Mouse (Mus musculus) spleen, embryonic (tissue): ENCODE measurements at regions not wholly inside any gene's neighbourhood (a gene's known extent, or its start where the extent isn't known, plus 50 kb on each side); places are given as distances from the start of the nearest gene placed in this dataset.

Experiments used
- CTCF ChIA-PET: fragments of 350-600 bp; sonication (Branson Sonifier 250); formaldehyde crosslinking; loops from one replicate; lab custom pipeline; 2022; lab: Charles Lee

- CTCF ChIA-PET: no interaction called here
Measured at GRCm38 (mm10) chr5:111944273-111944971, 210.7 kb downstream of the Gm26897 start.

DNA sequence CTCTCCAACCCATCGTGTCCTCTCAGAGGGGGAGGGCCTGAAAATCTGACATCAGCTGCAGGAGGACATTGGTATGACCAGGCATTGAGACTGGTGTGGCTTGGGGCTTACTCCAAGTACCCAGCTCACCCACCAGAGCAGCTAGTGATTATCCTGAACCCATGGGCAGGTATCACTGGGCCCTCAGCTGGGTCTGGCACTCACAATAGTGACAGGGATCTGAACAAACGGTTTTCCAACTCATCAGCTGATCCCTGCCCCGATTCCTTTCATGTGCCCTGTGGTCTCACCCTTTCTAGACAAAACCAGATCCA is 211.2 kb downstream of the Gm26897 start:
- CTCF ChIA-PET: interaction anchor here (0.6 kb wide), 1 partner anchor 268 kb away, joined by 3 read pairs; no protein-coding TSS in a partner anchor

DNA sequence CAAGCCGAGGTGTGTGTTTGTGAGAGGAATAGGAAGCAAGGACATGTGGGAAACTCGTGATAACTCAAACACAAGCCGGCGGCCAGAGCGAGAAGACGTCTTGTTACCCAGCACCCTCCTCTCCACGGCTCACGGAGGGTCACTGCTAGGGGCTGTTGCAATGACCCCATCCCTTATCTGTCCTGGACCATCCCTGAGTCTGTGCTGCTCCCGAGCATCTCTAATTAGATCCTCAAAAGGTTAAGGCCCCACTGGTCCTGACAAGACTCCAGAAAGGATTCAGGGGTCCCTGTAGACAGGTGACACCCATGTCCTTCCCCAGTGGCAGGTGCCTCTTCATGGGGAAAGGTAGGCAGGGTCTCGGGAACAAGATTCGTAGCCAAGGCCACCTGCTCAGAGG is 212.6 kb downstream of the Gm26897 start:
- CTCF ChIA-PET: no interaction called here

DNA sequence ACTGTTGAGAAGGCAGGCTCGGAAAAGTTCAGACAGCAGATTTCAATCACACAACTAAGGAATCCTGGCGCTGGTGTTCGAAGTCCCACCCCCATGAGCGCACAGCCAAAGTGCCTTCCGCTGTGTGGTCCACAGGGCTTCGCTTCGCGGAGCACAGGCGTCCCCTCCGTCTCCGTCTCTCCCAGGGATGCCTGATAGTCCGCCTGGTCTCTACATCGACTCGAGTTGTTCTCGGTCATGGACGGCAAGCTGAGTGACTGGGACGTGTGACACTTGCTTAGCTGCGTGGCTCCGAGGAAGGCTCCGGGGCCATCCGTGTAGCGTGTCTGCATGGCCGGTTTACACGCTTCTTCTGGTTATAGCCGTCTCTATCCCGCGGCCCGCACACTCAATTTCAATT is 224.0 kb downstream of the Gm26897 start:
- CTCF ChIA-PET: no interaction called here

DNA sequence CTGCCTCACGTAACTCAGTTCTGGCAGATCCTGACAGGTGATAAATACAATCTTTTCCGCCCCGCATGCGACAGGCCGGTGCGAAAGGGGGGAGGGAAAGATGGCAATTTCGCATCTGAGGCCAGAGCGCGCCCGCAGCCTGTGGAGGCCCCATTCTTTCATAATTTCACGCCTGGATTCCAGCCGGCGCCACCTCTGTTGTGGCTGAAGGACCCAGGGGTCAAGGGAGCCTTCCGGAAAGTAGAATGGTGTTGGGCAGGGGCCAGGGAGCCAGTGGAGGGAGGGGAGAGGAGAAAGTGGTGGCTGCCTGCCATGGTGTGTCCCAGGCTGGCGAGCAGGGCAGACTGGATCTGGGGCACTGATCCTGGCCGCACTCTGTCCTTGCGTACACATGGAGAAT is 224.5 kb downstream of the Gm26897 start:
- CTCF ChIA-PET: no interaction called here

GRCm38 (mm10) chr5:111965311-111965710 is 231.6 kb downstream of the Gm26897 start:
- CTCF ChIA-PET: no interaction called here

DNA sequence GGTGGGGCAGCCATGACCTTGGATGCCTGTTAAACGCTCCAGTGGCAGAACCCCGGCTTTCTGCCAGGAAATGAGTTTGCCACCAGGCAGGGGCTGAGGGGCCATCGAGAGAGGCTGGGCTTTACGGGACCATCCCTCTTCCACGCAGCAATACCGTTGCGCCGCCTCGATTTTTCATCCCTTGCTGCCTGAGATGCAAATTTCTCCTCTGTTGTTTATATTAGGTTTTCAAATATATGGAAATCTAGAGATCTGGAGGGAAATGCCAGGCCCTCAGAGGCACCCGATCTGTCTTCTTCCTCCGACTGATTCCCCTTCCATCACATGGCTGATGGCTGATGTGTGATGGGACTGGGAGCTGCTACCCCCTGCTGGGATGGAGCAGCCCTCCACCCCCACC is 234.4 kb downstream of the Gm26897 start:
- CTCF ChIA-PET: no interaction called here

DNA sequence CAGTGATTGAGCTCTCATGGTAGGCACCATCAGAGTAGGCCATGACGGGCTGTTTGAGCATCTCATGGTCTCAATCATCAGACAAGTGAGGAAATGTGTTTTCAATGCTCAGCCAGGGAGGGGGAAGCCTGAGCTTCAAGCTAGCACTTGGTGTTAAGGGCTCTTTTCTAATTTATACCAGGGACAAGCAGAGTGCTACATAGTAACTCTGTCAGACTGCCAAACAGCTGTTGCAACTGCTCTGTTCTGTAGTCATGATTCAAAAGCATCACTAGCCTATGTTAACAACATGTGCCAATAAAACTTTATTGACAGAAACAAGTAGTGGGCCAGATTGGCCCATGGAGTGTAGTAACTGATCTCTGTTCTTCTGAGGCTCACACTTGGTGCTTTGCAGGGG is 235.0 kb downstream of the Gm26897 start:
- CTCF ChIA-PET: no interaction called here

GRCm38 (mm10) chr5:111971193-111971592 is 237.5 kb downstream of the Gm26897 start:
- CTCF ChIA-PET: no interaction called here

- CTCF ChIA-PET: no interaction called here
Measured at GRCm38 (mm10) chr5:111971952-111972351, 238.2 kb downstream of the Gm26897 start.

GRCm38 (mm10) chr5:111975686-111976085 is 242.0 kb downstream of the Gm26897 start:
- CTCF ChIA-PET: no interaction called here

GRCm38 (mm10) chr5:111979601-111980000 is 245.9 kb downstream of the Gm26897 start:
- CTCF ChIA-PET: no interaction called here

- CTCF ChIA-PET: interaction anchor here (0.6 kb wide), 1 partner anchor 160 kb away, joined by 3 read pairs; no protein-coding TSS in a partner anchor
Measured at GRCm38 (mm10) chr5:111982106-111982505, 248.4 kb downstream of the Gm26897 start.

- CTCF ChIA-PET: no interaction called here
Measured at GRCm38 (mm10) chr5:111985997-111986396, 252.3 kb downstream of the Gm26897 start.

GRCm38 (mm10) chr5:111987036-111987435 is 253.3 kb downstream of the Gm26897 start:
- CTCF ChIA-PET: no interaction called here

GRCm38 (mm10) chr5:111991805-111992204 is 258.1 kb downstream of the Gm26897 start:
- CTCF ChIA-PET: no interaction called here

- CTCF ChIA-PET: interaction anchor here (0.8 kb wide), 1 partner anchor 1503 kb away, joined by 4 read pairs; no protein-coding TSS in a partner anchor
Measured at GRCm38 (mm10) chr5:111993221-111993620, 259.1 kb downstream of the Cryba4 start.

DNA sequence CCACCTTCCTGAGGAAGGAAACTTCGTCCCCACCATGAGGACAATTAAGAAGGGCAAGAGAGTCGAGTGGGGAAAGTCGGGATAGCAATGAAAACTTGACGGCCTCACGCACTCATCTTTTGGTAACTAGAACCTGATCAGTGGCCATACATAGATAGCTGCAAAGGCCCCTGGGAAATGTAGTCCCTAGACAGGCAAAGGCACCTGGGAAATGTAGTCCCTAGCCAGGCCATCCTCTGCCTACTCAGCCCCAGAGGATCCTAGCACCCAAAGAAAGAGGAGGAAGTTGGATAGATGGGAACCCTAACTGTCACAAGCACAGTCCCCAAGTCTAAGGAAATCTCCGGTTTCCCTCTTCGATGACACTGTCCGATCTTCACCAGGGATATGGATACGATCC is 258.4 kb downstream of the Cryba4 start:
- CTCF ChIA-PET: no interaction called here

DNA sequence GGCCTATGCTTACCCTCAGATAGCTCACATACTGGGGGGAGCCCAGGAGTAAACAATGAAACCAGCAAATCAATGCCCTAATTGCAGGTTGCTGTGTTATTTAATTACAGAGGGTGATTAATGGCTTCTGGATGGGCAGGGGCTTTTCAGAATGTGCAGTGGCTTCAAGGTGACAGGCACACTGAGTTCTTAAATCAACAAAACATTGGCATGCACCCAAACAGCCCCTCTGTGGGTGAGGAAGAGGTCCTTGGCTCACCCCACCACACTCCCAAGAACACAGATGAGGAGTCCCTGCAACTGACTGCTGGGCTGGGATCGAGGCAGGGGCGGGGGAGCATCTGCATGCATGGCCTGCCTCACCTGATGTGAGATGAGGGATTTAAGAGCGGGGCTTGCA is 255.5 kb downstream of the Cryba4 start:
- CTCF ChIA-PET: no interaction called here

DNA sequence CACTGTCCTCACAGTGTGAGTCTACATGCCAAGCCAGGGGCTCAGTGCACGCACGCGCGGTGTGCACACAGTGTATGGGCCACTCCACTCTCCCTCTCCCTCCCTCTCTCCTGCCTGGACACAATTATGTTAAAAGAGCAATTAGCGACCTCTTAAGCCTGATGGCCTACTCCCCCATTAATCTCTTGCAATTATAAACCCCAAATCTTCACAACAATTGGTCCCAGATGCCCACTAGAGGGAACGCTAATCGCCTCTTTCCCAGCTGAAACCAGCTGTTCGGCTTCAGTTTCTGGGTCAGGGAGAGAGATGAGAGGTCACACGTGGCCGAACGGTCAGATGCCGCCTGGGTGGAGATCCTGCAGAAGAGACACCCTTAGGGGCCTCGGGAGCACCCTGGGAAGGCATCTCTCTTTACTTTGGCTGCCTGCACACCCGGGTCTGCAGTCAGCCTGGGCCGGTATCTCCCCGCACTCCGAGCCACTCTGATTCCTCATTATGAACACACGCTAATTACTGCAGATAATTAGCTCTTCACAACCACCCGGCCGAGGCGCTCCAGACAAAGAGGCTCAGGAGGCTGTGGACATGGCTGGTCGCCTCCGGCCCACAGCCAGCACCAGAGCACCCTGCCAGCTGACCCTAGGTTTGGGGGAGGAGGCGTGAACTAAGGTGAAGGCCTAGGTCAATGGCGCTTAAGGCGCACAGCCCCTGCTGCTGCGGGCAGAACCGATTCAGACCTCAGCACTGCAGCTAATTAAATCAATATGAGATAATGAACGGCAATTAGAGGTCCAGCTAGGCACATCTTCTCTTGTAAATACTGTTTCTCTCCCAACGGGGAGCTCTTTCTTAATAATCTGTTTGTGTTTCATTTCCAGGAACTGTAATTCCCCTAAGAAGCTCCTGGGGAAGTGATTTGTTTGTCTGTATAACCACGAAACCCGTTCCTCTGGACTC is 250.3 kb downstream of the Cryba4 start:
- CTCF ChIA-PET: no interaction called here

- CTCF ChIA-PET: no interaction called here
Measured at GRCm38 (mm10) chr5:112002856-112003660, 249.3 kb downstream of the Cryba4 start.

DNA sequence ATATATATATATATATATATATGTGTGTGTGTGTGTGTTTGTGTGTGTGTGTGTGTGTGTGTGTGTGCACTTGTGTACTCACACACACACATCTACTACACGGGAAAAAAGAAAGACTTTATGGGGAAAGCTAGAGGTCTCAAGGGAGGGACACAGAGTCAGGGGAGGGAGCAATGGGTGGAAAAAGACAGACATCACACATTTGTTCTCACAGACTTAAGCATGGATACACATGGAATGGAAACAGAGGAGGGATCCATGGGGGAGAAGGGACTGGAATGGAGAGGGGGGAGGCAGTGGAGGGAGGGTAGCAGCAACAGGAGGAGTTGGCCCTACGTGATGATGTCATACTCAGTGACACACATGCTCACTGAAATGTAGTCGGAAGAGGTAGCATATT is 248.3 kb downstream of the Cryba4 start:
- CTCF ChIA-PET: no interaction called here
